Mouse (Mus musculus) 416B (cell line): ENCODE measurements around the gene Spata31d1b.
"Not testable (repeated sequence)": the region's sequence is repeated elsewhere in the genome, so short reads cannot be mapped to it uniquely, and the experiment has no call there.

Experiments used
- DNase-seq: peaks from one replicate; pipeline ENCODE4 v3.0.0; 2011; ENCODE audit warnings: low read depth

The Spata31d1b gene

GRCm38 (mm10) chr13:59711984-59712383 is at the start of gene Spata31d1b:
Gene Spata31d1b (plus strand): TSS chr13:59712284.
- not testable (repeated sequence) for DNase-seq

- no peak for DNase-seq
Observed at GRCm38 (mm10) chr13:59663939-59664712, 48.0 kb upstream of the Spata31d1b start.

GRCm38 (mm10) chr13:59667763-59668162 is 44.3 kb upstream of the Spata31d1b start:
- DNase-seq = no peak

- DNase-seq = peak; percentile 83
Observed at GRCm38 (mm10) chr13:59668501-59669093, 43.5 kb upstream of the Spata31d1b start.

GRCm38 (mm10) chr13:59669946-59670345 is 42.1 kb upstream of the Spata31d1b start:
- no peak for DNase-seq

- DNase-seq = no peak
Observed at GRCm38 (mm10) chr13:59671521-59671920, 40.6 kb upstream of the Spata31d1b start.

- peak; percentile 89 for DNase-seq
Observed at GRCm38 (mm10) chr13:59672248-59672647, 39.8 kb upstream of the Spata31d1b start.

GRCm38 (mm10) chr13:59673597-59673996 is 38.5 kb upstream of the Spata31d1b start:
- no peak for DNase-seq

- DNase-seq = peak; percentile 47
Observed at GRCm38 (mm10) chr13:59674215-59674614, 37.9 kb upstream of the Spata31d1b start.

- DNase-seq = peak; percentile 82
Observed at GRCm38 (mm10) chr13:59674761-59675150, 37.3 kb upstream of the Spata31d1b start.

GRCm38 (mm10) chr13:59675151-59676011 is 36.7 kb upstream of the Spata31d1b start, which contains the start of gene Golm1:
Gene Golm1 (minus strand): TSS chr13:59675811.
- DNase-seq = peak; percentile 57

- peak; percentile 71 for DNase-seq
Observed at GRCm38 (mm10) chr13:59676316-59677229, 35.5 kb upstream of the Spata31d1b start.

GRCm38 (mm10) chr13:59679306-59679705 is 32.8 kb upstream of the Spata31d1b start:
- no peak for DNase-seq

- peak; percentile 53 for DNase-seq
Observed at GRCm38 (mm10) chr13:59679908-59680307, 32.2 kb upstream of the Spata31d1b start.

GRCm38 (mm10) chr13:59682629-59683028 is 29.5 kb upstream of the Spata31d1b start:
- DNase-seq = peak; percentile 57

GRCm38 (mm10) chr13:59685236-59685635 is 26.8 kb upstream of the Spata31d1b start:
- DNase-seq = no peak

- DNase-seq = no peak
Observed at GRCm38 (mm10) chr13:59688338-59688770, 23.7 kb upstream of the Spata31d1b start.

GRCm38 (mm10) chr13:59689313-59689712 is 22.8 kb upstream of the Spata31d1b start:
- no peak for DNase-seq

GRCm38 (mm10) chr13:59689843-59690242 is 22.2 kb upstream of the Spata31d1b start:
- no peak for DNase-seq

- no peak for DNase-seq
Observed at GRCm38 (mm10) chr13:59690576-59690975, 21.5 kb upstream of the Spata31d1b start.

- no peak for DNase-seq
Observed at GRCm38 (mm10) chr13:59691478-59691877, 20.6 kb upstream of the Spata31d1b start.
